ENCODE assay signal across 11 mouse cellular contexts in genomic region chr6:135441126-135441871, GRCm38 (mm10).
DNase-seq lines count a peak whose midpoint lies in the region; ATAC-seq and TF ChIP-seq lines count a peak whose summit lies in the region.
"Had no signal": no experiment of that assay in that cellular context is flagged by ENCODE, and none has a peak within 500 bp of the region (broad histone marks: within the 10 kb centered on the region; RNA-seq: fewer than 3 reads in every experiment).

No protein-coding gene starts in this region.

- WGBS in neural tube, embryonic 11.5 days: 59% methylated on average over 11 of the region's 11 CpGs
- WGBS in midbrain, embryonic 12.5 days: 56% methylated on average over 11 of the region's 11 CpGs
- WGBS in heart, embryonic 11.5 days (ENCODE audit: insufficient replicate concordance): 74% methylated on average over 11 of the region's 11 CpGs
- WGBS in cerebellum, adult 2 months: 38% methylated on average over 11 of the region's 11 CpGs

- no peak for TF ChIP-seq POLR2A in cerebellum, adult 2 months (IDR thresholded peaks at IDR 0.05; ENCODE audit: borderline replicate concordance, insufficient read depth, low read length)

- no peaks in the 10 kb centered on the region for H3K9me3 ChIP-seq in neural tube, embryonic 11.5 days (ENCODE audit: control insufficient read depth, low read length)
- H3K9me3 ChIP-seq in midbrain, embryonic 12.5 days: peaks cover 10% of the 10 kb centered on the region; the same call in 1 of the 2 replicates
- H3K9me3 ChIP-seq in heart, embryonic 11.5 days (replicated peaks; ENCODE audit: control insufficient read depth, low read length): peaks cover 3% of the 10 kb centered on the region; the same call in 1 of the 2 replicates

- H3K4me2 ChIP-seq in neural tube, embryonic 11.5 days (ENCODE audit: low read depth): no peak overlapping the region
- no peak overlapping the region for H3K4me2 ChIP-seq in midbrain, embryonic 12.5 days (replicated peaks)
- no peak overlapping the region for H3K4me2 ChIP-seq in heart, embryonic 11.5 days
- H3K4me2 ChIP-seq: kidney, embryonic 15.5 days had no signal

- H3K27ac ChIP-seq in neural tube, embryonic 11.5 days (ENCODE audit: low read depth, low read length): no peak overlapping the region
- H3K27ac ChIP-seq in midbrain, embryonic 12.5 days (replicated peaks): no peak overlapping the region; the same call in 1 of the 2 replicates
- no peak overlapping the region for H3K27ac ChIP-seq in heart, embryonic 11.5 days (ENCODE audit: low read depth, low read length)
- no peak overlapping the region for H3K27ac ChIP-seq in cerebellum, adult 2 months (ENCODE audit: insufficient read depth, low read length)
- H3K27ac ChIP-seq: kidney, embryonic 15.5 days had no signal

- no peak for ATAC-seq in neural tube, embryonic 11.5 days (ENCODE audit: insufficient read depth, low FRiP score, low TSS enrichment)
- peak; percentile 57 for ATAC-seq in midbrain, embryonic 12.5 days (ENCODE audit: low FRiP score, low read depth)
- no peak for ATAC-seq in heart, embryonic 11.5 days (replicated peaks; ENCODE audit: insufficient number of reproducible peaks, low FRiP score, low TSS enrichment)

- H3K27me3 ChIP-seq in neural tube, embryonic 11.5 days (ENCODE audit: control insufficient read depth, insufficient read depth, low read length): no peaks in the 10 kb centered on the region
- H3K27me3 ChIP-seq in midbrain, embryonic 12.5 days: peaks cover 3% of the 10 kb centered on the region; the same call in 1 of the 2 replicates
- peaks cover 3% of the 10 kb centered on the region; the same call in 1 of the 2 replicates for H3K27me3 ChIP-seq in heart, embryonic 11.5 days (ENCODE audit: control insufficient read depth, insufficient read depth, low read length)
- no peaks in the 10 kb centered on the region for H3K27me3 ChIP-seq in cerebellum, adult 2 months (ENCODE audit: control insufficient read depth, insufficient read depth, low read length)

- H3K4me3 ChIP-seq in neural tube, embryonic 11.5 days (ENCODE audit: low read depth, low read length): no peak overlapping the region
- no peak overlapping the region for H3K4me3 ChIP-seq in midbrain, embryonic 12.5 days
- no peak overlapping the region for H3K4me3 ChIP-seq in heart, embryonic 11.5 days (ENCODE audit: low read depth, low read length)
- no peak overlapping the region for H3K4me3 ChIP-seq in cerebellum, adult 2 months (replicated peaks; ENCODE audit: insufficient read depth, low read depth, low read length)
- H3K4me3 ChIP-seq: kidney, embryonic 15.5 days had no signal

- no peaks in the 10 kb centered on the region for H3K36me3 ChIP-seq in neural tube, embryonic 11.5 days (ENCODE audit: control insufficient read depth, insufficient read depth, low read length)
- no peaks in the 10 kb centered on the region for H3K36me3 ChIP-seq in midbrain, embryonic 12.5 days
- H3K36me3 ChIP-seq in heart, embryonic 11.5 days (ENCODE audit: control insufficient read depth, insufficient read depth, low read length): no peaks in the 10 kb centered on the region
- H3K36me3 ChIP-seq: kidney, embryonic 15.5 days had no signal

- TF ChIP-seq CTCF in cerebellum, adult 2 months (IDR thresholded peaks at IDR 0.05; ENCODE audit: borderline replicate concordance, insufficient read depth, low read depth, low read length): no peak

- no peak overlapping the region for H3K9ac ChIP-seq in neural tube, embryonic 11.5 days (ENCODE audit: low read length)
- H3K9ac ChIP-seq in midbrain, embryonic 12.5 days (replicated peaks): no peak overlapping the region
- no peak overlapping the region for H3K9ac ChIP-seq in heart, embryonic 11.5 days (ENCODE audit: low read depth, low read length)
- H3K9ac ChIP-seq: kidney, embryonic 15.5 days had no signal

- peak; percentile 21 for DNase-seq in neural tube, embryonic 11.5 days (ENCODE audit: low spot score)
- DNase-seq in neural tube, embryonic 10.5 days (ENCODE audit: extremely low spot score, low spot score): no peak
- DNase-seq in layer of hippocampus, adult 8-10 months (ENCODE audit: low spot score in 2 of 2): peak; percentile 71 to 79
- DNase-seq in urinary bladder, postnatal 14 days (ENCODE audit: low spot score): no peak
- no peak for DNase-seq in Muller cell, postnatal 12 days (ENCODE audit: inconsistent ontology term)
- no peak for DNase-seq in cerebellum, adult 2 months
- DNase-seq: gastrocnemius, postnatal 36 days; lung, postnatal 4 days had no signal

- H3K4me1 ChIP-seq in neural tube, embryonic 11.5 days (ENCODE audit: control insufficient read depth, insufficient read depth, low read length): peaks cover 4% of the 10 kb centered on the region; the same call in 1 of the 2 replicates
- H3K4me1 ChIP-seq in midbrain, embryonic 12.5 days: peaks cover 17% of the 10 kb centered on the region
- no peaks in the 10 kb centered on the region for H3K4me1 ChIP-seq in heart, embryonic 11.5 days (ENCODE audit: control insufficient read depth, insufficient read depth, low read length)
- no peaks in the 10 kb centered on the region; the same call in 1 of the 2 replicates for H3K4me1 ChIP-seq in cerebellum, adult 2 months (ENCODE audit: control insufficient read depth, insufficient read depth, low read length)

Comparison
In these comparisons a context has a peak if more than half of its experiments do, and no peak if none do; other contexts are left out.
1. DNase-seq: peak in neural tube, embryonic 11.5 days (single experiment) and layer of hippocampus, adult 8-10 months (2 of 2); none in neural tube, embryonic 10.5 days (single experiment), urinary bladder, postnatal 14 days (single experiment), Muller cell, postnatal 12 days (single experiment) and cerebellum, adult 2 months (0 of 2).